Mouse (Mus musculus) forebrain, postnatal 0 days (tissue): ENCODE data around the gene Tspan9. TPM values are rescaled to one million over a fixed set of nuclear protein-coding genes. Genes with fewer than 3 reads are reported as not detected.

ENCODE experiments used
- ATAC-seq: fragments of 200-750 bp; cut with Nextera tagmentation; 2 replicates; pipeline ENCODE4 v1.8.0; 2017; ENCODE audit warnings: mild to moderate bottlenecking, moderate library complexity
- DNase-seq: peaks from one replicate; pipeline ENCODE4 v3.0.0-alpha.2; 2015
- H3K27ac ChIP-seq: fragments of 300-500 bp; sonication (generic); 2 replicates; pipeline ENCODE4 v1.5.1; 2014; ENCODE audit warnings: low read depth, mild to moderate bottlenecking, antibody characterized with exemption, low read length, moderate library complexity, mixed read lengths
- H3K27me3 ChIP-seq: fragments of 300-500 bp; sonication (generic); 2 replicates; pipeline ENCODE4 v1.6.1; 2014; ENCODE audit warnings: mild to moderate bottlenecking, low read length, mixed read lengths; ENCODE audit not compliant: insufficient read depth
- H3K36me3 ChIP-seq: fragments of 300-500 bp; sonication (generic); 2 replicates; pipeline ENCODE4 v1.6.1; 2014; ENCODE audit warnings: mild to moderate bottlenecking, moderate library complexity; ENCODE audit not compliant: insufficient read depth
- H3K4me1 ChIP-seq: fragments of 300-500 bp; sonication (generic); 2 replicates; pipeline ENCODE4 v1.6.1; 2014; ENCODE audit warnings: antibody characterized with exemption; ENCODE audit not compliant: insufficient read depth
- H3K4me2 ChIP-seq: fragments of 300-500 bp; sonication (generic); 2 replicates; pipeline ENCODE4 v1.6.1; 2014; ENCODE audit warnings: low read depth, mild to moderate bottlenecking, moderate library complexity
- H3K4me3 ChIP-seq: fragments of 300-500 bp; sonication (generic); 2 replicates; pipeline ENCODE4 v1.5.1; 2014; ENCODE audit warnings: low read depth, low read length, mixed read lengths
- H3K9ac ChIP-seq: fragments of 300-500 bp; sonication (generic); 2 replicates; pipeline ENCODE4 v1.6.1; 2014; ENCODE audit warnings: mild to moderate bottlenecking
- H3K9me3 ChIP-seq: fragments of 300-500 bp; sonication (generic); 2 replicates; pipeline ENCODE4 v1.6.1; 2016; ENCODE audit warnings: low read length
- CTCF ChIP-seq: sonication (generic); IDR thresholded peaks from 2 replicates; pipeline ENCODE4 v1.5.1; 2016; ENCODE audit warnings: antibody characterized with exemption, control low read depth, low read depth
- WGBS: fragments of 180-500 bp; shearing (Covaris S2); extraction: QIAGEN DNeasy Blood & Tissue Kit; methylation state at CpG from one replicate; pipeline ENCODE4 v1.1.7; 2014; 5-methylcytosine and 5-hydroxymethylcytosine counted together
- polyA plus RNA-seq: library from polyadenylated mRNA; unstranded; fragments of >200 nt; fragmentation: Nextera tagmentation; extraction: Ambion mirVana; gene quantifications from 2 replicates; pipeline ENCODE4 v1.2.1, GENCODE M21; 2015
- total RNA-seq: library from RNA; depleted of rRNA; stranded (reverse); fragments of >200 nt; gene quantifications from 2 replicates; pipeline ENCODE4 v1.2.3, GENCODE M21; 2014

The Tspan9 gene
- total and polyA plus RNA-seq, 2 experiments from 2014 or later: 63.9 to 150 TPM

- H3K4me1 ChIP-seq: no peaks in the 10 kb centered on the region
- H3K9ac ChIP-seq: no peak overlapping the region
- H3K4me2 ChIP-seq: no peak overlapping the region
- H3K36me3 ChIP-seq: peaks cover 4% of the 10 kb centered on the region
- no peak overlapping the region for H3K27ac ChIP-seq
- WGBS: 70% methylated on average over 7 of the region's 7 CpGs
- H3K9me3 ChIP-seq: no peaks in the 10 kb centered on the region
- TF ChIP-seq CTCF: no peak
- ATAC-seq: no peak
- H3K4me3 ChIP-seq: no peak overlapping the region
- no peak for DNase-seq
- no peaks in the 10 kb centered on the region for H3K27me3 ChIP-seq
Measured at GRCm38 (mm10) chr6:127969709-127970108, 173.7 kb downstream of the Tspan9 start.

DNA sequence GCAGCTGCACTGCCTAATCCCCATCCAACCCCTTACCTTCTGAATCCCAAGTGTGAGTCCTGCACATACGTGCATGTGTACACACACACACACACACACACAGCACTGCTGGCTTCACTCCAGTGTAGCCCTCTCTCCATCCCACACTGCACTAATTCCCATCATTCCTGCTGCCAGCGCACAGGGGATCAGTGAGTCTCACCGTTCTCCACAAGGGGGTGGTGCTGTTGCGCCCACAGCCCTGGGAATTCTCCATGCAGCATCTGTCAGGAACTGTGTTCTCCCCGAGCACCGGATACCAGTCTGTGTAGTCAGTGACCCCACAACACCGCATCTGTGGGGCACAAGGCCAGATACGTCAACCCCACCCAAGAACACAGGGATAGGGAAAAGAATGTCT, 177.9 kb downstream of the Tspan9 start:
- WGBS: 37% methylated on average over 8 of the region's 8 CpGs
- peak; percentile 78 for ATAC-seq
- no peak overlapping the region for H3K4me2 ChIP-seq
- H3K27ac ChIP-seq: no peak overlapping the region
- no peaks in the 10 kb centered on the region for H3K4me1 ChIP-seq
- H3K9ac ChIP-seq: no peak overlapping the region
- peak; percentile 70 for DNase-seq
- peak; percentile 91 for TF ChIP-seq CTCF
- H3K36me3 ChIP-seq: peaks cover 8% of the 10 kb centered on the region
- H3K27me3 ChIP-seq: no peaks in the 10 kb centered on the region
- H3K9me3 ChIP-seq: no peaks in the 10 kb centered on the region
- H3K4me3 ChIP-seq: no peak overlapping the region

DNA sequence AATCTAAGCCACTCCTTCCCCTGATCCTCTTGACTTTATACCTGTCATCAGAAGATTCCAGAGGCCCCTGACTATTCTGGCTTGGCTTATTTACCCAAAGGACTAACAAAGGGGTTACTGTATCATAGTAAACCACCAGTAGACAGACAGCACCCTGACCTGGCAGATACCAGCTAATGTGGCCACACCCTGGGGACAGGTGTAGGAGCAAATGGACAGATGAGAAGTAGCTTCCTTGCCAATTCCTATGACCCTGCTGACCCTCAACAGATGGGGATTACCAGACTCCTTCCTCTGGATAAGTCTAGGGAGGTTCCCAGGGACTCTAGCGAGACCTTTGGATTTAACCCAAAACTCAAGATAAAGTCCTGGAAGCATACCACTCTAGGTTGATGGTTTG, 183.2 kb downstream of the Tspan9 start:
- H3K27me3 ChIP-seq: no peaks in the 10 kb centered on the region
- DNase-seq (no peak), ATAC-seq (no peak)
- no peaks in the 10 kb centered on the region for H3K4me1 ChIP-seq
- WGBS: 95% methylated on average over 1 of the region's 1 CpGs
- TF ChIP-seq CTCF: no peak
- H3K27ac ChIP-seq: no peak overlapping the region
- H3K4me2 ChIP-seq: no peak overlapping the region
- no peaks in the 10 kb centered on the region for H3K9me3 ChIP-seq
- H3K9ac ChIP-seq: no peak overlapping the region
- H3K4me3 ChIP-seq: no peak overlapping the region
- peaks cover 4% of the 10 kb centered on the region for H3K36me3 ChIP-seq

- no peaks in the 10 kb centered on the region for H3K27me3 ChIP-seq
- no peak overlapping the region for H3K27ac ChIP-seq
- no peaks in the 10 kb centered on the region for H3K4me1 ChIP-seq
- no peak overlapping the region for H3K4me2 ChIP-seq
- DNase-seq: no peak
- H3K9me3 ChIP-seq: no peaks in the 10 kb centered on the region
- 91% methylated on average over 5 of the region's 5 CpGs for WGBS
- no peaks in the 10 kb centered on the region for H3K36me3 ChIP-seq
- no peak overlapping the region for H3K4me3 ChIP-seq
- no peak for ATAC-seq
- H3K9ac ChIP-seq: no peak overlapping the region
- TF ChIP-seq CTCF: no peak
Measured at GRCm38 (mm10) chr6:127956172-127956571, 187.2 kb downstream of the Tspan9 start.

DNA sequence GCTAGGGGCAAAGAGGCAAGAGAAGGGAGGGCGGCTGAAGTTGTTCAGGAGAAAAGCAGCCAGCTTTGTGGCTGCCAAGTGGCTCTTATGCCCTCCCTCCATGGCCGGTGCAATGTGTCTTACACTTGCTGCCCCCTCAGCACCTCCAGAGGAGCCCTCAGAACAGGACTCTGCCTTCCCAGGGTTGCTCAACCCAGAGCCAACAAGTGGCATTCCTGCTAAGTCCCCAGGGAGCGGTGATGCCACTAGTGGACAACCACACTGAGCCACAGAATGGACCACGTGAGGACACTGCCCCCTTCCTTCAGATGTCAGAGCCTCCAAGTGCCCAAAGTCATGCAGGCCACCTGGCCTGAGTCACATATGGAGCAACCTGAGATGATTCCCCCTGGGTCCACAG, 190.3 kb downstream of the Tspan9 start:
- 68% methylated on average over 4 of the region's 4 CpGs for WGBS
- ATAC-seq (no peak), DNase-seq (no peak)
- Histone ChIP-seq H3K4me3 (no peak overlapping the region), H3K9me3 (no peaks in the 10 kb centered on the region), H3K4me1 (no peaks in the 10 kb centered on the region), H3K4me2 (no peak overlapping the region), H3K27ac (no peak overlapping the region), H3K36me3 (no peaks in the 10 kb centered on the region), H3K27me3 (no peaks in the 10 kb centered on the region), H3K9ac (no peak overlapping the region)
- TF ChIP-seq CTCF: no peak

- Histone ChIP-seq H3K4me1 (no peaks in the 10 kb centered on the region), H3K9ac (no peak overlapping the region), H3K9me3 (no peaks in the 10 kb centered on the region), H3K4me2 (no peak overlapping the region), H3K27me3 (no peaks in the 10 kb centered on the region), H3K36me3 (no peaks in the 10 kb centered on the region), H3K27ac (no peak overlapping the region), H3K4me3 (no peak overlapping the region)
- 86% methylated on average over 7 of the region's 7 CpGs for WGBS
- ATAC-seq: no peak
- no peak for DNase-seq
- TF ChIP-seq CTCF: no peak
Measured at GRCm38 (mm10) chr6:127949885-127950284, 193.5 kb downstream of the Tspan9 start.

- ATAC-seq: no peak
- H3K27me3 ChIP-seq: no peaks in the 10 kb centered on the region
- H3K36me3 ChIP-seq: no peaks in the 10 kb centered on the region
- TF ChIP-seq CTCF: no peak
- H3K4me3 ChIP-seq: no peak overlapping the region
- H3K4me1 ChIP-seq: no peaks in the 10 kb centered on the region
- WGBS: 83% methylated on average over 9 of the region's 9 CpGs
- no peaks in the 10 kb centered on the region for H3K9me3 ChIP-seq
- no peak for DNase-seq
- no peak overlapping the region for H3K9ac ChIP-seq
- no peak overlapping the region for H3K27ac ChIP-seq
- no peak overlapping the region for H3K4me2 ChIP-seq
Measured at GRCm38 (mm10) chr6:127948656-127949055, 194.7 kb downstream of the Tspan9 start.

- Histone ChIP-seq H3K4me1 (no peaks in the 10 kb centered on the region), H3K4me3 (no peak overlapping the region), H3K27ac (no peak overlapping the region), H3K9me3 (no peaks in the 10 kb centered on the region), H3K9ac (no peak overlapping the region), H3K27me3 (no peaks in the 10 kb centered on the region), H3K4me2 (no peak overlapping the region), H3K36me3 (no peaks in the 10 kb centered on the region)
- TF ChIP-seq CTCF: peak; percentile 95
- ATAC-seq (peak; percentile 92), DNase-seq (peak; percentile 87)
- WGBS: 52% methylated on average over 9 of the region's 9 CpGs
Measured at GRCm38 (mm10) chr6:127945725-127946124, 197.7 kb downstream of the Tspan9 start.
